Mouse (Mus musculus) kidney, adult 2 months (tissue): ENCODE results near the gene Scimp.

Source experiments
- CTCF ChIP-seq: fragments of 200-500 bp; conservative IDR thresholded peaks from 2 replicates; pipeline ENCODE4 v1.5.1; 2011; ENCODE audit warnings: low read depth, mild to moderate bottlenecking, control low read depth, low read length, moderate library complexity, mixed read lengths; ENCODE audit not compliant: insufficient read depth, insufficient read length
- POLR2A ChIP-seq: fragments of 200-500 bp; IDR thresholded peaks from one replicate; pipeline ENCODE4 v1.6.1; 2011; ENCODE audit warnings: low read depth, low read length, control low read depth

- TF ChIP-seq POLR2A (no peak), CTCF (no peak)
Measured at GRCm38 (mm10) chr11:70808101-70808500, 4.3 kb downstream of the Scimp start.
